Mouse (Mus musculus) limb, embryonic 14.5 days (tissue): ENCODE measurements around the gene Necab2. TPM values are rescaled to one million over a fixed set of nuclear protein-coding genes. Genes with fewer than 3 reads are reported as not detected.

Source experiments
- ATAC-seq: fragments of 200-750 bp; cut with Nextera tagmentation; 2 replicates; pipeline ENCODE4 v1.8.0; 2017; ENCODE audit warnings: low read depth, moderate number of reproducible peaks, moderate TSS enrichment; ENCODE audit not compliant: low FRiP score
- DNase-seq: peaks from one replicate; pipeline ENCODE4 v3.0.0-alpha.2; 2015; ENCODE audit warnings: low spot score
- H3K27ac ChIP-seq: fragments of 300-500 bp; sonication (generic); replicated peaks from 2 replicates; pipeline ENCODE4 v1.5.1; 2014; ENCODE audit warnings: low read depth, mild to moderate bottlenecking, low read length, moderate library complexity, mixed read lengths
- H3K27me3 ChIP-seq: fragments of 300-500 bp; sonication (generic); 2 replicates; pipeline ENCODE4 v1.6.1; 2014; ENCODE audit warnings: low read length, mixed read lengths; ENCODE audit not compliant: control insufficient read depth, insufficient read depth
- H3K36me3 ChIP-seq: fragments of 300-500 bp; sonication (generic); 2 replicates; pipeline ENCODE4 v1.6.1; 2014; ENCODE audit warnings: mild to moderate bottlenecking, low read length, moderate library complexity, mixed read lengths; ENCODE audit not compliant: control insufficient read depth, insufficient read depth
- H3K4me1 ChIP-seq: fragments of 300-500 bp; sonication (generic); 2 replicates; pipeline ENCODE4 v1.6.1; 2014; ENCODE audit warnings: antibody characterized with exemption, low read length, mixed read lengths; ENCODE audit not compliant: control insufficient read depth, insufficient read depth
- H3K4me2 ChIP-seq: fragments of 300-500 bp; sonication (generic); replicated peaks from 2 replicates; pipeline ENCODE4 v1.6.1; 2014; ENCODE audit warnings: low read depth, mild to moderate bottlenecking, low read length, moderate library complexity; ENCODE audit not compliant: severe bottlenecking
- H3K4me3 ChIP-seq: fragments of 300-500 bp; sonication (generic); replicated peaks from 2 replicates; pipeline ENCODE4 v1.5.1; 2014; ENCODE audit warnings: low read length
- H3K9ac ChIP-seq: fragments of 300-500 bp; sonication (generic); 2 replicates; pipeline ENCODE4 v1.6.1; 2014; ENCODE audit warnings: mild to moderate bottlenecking, low read depth, low read length, moderate library complexity; ENCODE audit not compliant: severe bottlenecking
- H3K9me3 ChIP-seq: fragments of 300-500 bp; sonication (generic); 2 replicates; pipeline ENCODE4 v1.6.1; 2016; ENCODE audit warnings: low read length; ENCODE audit not compliant: control insufficient read depth
- POLR2A ChIP-seq: fragments of 200-500 bp; IDR thresholded peaks from 2 replicates; pipeline ENCODE4 v1.8.0; 2012; ENCODE audit warnings: inconsistent platforms, mild to moderate bottlenecking, moderate library complexity, borderline replicate concordance; ENCODE audit not compliant: insufficient read depth, insufficient read length; ENCODE audit errors: extremely low read depth
- WGBS: fragments of 180-500 bp; shearing (Covaris S2); extraction: QIAGEN DNeasy Blood & Tissue Kit; methylation state at CpG from one replicate; pipeline ENCODE4 v1.1.7; 2014; 5-methylcytosine and 5-hydroxymethylcytosine counted together
- polyA plus RNA-seq, 2 experiments: library from polyadenylated mRNA; depleted of rRNA in 1 of 2; stranded (reverse) in 1 of 2; unstranded in 1 of 2; fragments of >200 nt; fragmentation: Nextera tagmentation in 1 of 2; extraction: Ambion mirVana in 1 of 2; gene quantifications; 2 replicates each; pipeline versions ENCODE4 v1.2.1 to v1.2.3; 2012 to 2014

Necab2 gene
- polyA plus RNA-seq, 2 experiments = 2.2 to 7.8 TPM

GRCm38 (mm10) chr8:119461356-119461755 is 14.8 kb downstream of the Necab2 start:
- Histone ChIP-seq H3K9ac (no peak overlapping the region), H3K4me3 (no peak overlapping the region), H3K4me1 (0 out of 2 replicates have a peak, but pooled peaks cover 4% of the 10 kb centered on the region), H3K36me3 (no peaks in the 10 kb centered on the region), H3K4me2 (no peak overlapping the region), H3K9me3 (no peaks in the 10 kb centered on the region), H3K27me3 (peaks cover 14% of the 10 kb centered on the region; the same call in 1 of the 2 replicates), H3K27ac (no peak overlapping the region)
- TF ChIP-seq POLR2A = no peak
- DNase-seq (no peak), ATAC-seq (no peak)
- 57% methylated on average over 9 of the region's 9 CpGs for WGBS

GRCm38 (mm10) chr8:119463709-119464108 is 17.2 kb downstream of the Necab2 start:
- ATAC-seq (no peak), DNase-seq (no peak)
- no peak overlapping the region for H3K27ac ChIP-seq
- H3K36me3 ChIP-seq = no peaks in the 10 kb centered on the region
- H3K9me3 ChIP-seq = no peaks in the 10 kb centered on the region
- WGBS = 65% methylated on average over 7 of the region's 7 CpGs
- peaks cover 14% of the 10 kb centered on the region; the same call in 1 of the 2 replicates for H3K27me3 ChIP-seq
- H3K4me2 ChIP-seq = no peak overlapping the region
- TF ChIP-seq POLR2A = no peak
- H3K9ac ChIP-seq = no peak overlapping the region
- H3K4me1 ChIP-seq = 0 out of 2 replicates have a peak, but pooled peaks cover 4% of the 10 kb centered on the region
- H3K4me3 ChIP-seq = no peak overlapping the region

- 2% methylated on average over 17 of the region's 18 CpGs for WGBS
- no peak for TF ChIP-seq POLR2A
- Histone ChIP-seq H3K27me3 (peaks cover 14% of the 10 kb centered on the region; the same call in 1 of the 2 replicates), H3K4me2 (peak overlapping the region; percentile 1; the same call in 1 of the 2 replicates), H3K27ac (no peak overlapping the region), H3K4me1 (0 out of 2 replicates have a peak, but pooled peaks cover 4% of the 10 kb centered on the region), H3K9me3 (no peaks in the 10 kb centered on the region), H3K9ac (no peak overlapping the region), H3K4me3 (no peak overlapping the region), H3K36me3 (no peaks in the 10 kb centered on the region)
- ATAC-seq (0 out of 2 replicates have a peak, but pooled peaks have one; percentile 14), DNase-seq (no peak)
Observed at GRCm38 (mm10) chr8:119466105-119466504, 19.6 kb downstream of the Necab2 start.

- H3K4me1 ChIP-seq = 0 out of 2 replicates have a peak, but pooled peaks cover 4% of the 10 kb centered on the region
- no peak overlapping the region for H3K27ac ChIP-seq
- no peak overlapping the region for H3K9ac ChIP-seq
- no peak for TF ChIP-seq POLR2A
- H3K4me3 ChIP-seq = no peak overlapping the region
- 75% methylated on average over 10 of the region's 10 CpGs for WGBS
- H3K9me3 ChIP-seq = no peaks in the 10 kb centered on the region
- no peak overlapping the region for H3K4me2 ChIP-seq
- ATAC-seq (no peak), DNase-seq (no peak)
- peaks cover 14% of the 10 kb centered on the region; the same call in 1 of the 2 replicates for H3K27me3 ChIP-seq
- no peaks in the 10 kb centered on the region for H3K36me3 ChIP-seq
Observed at GRCm38 (mm10) chr8:119466794-119467193, 20.3 kb downstream of the Necab2 start.

- Histone ChIP-seq H3K36me3 (no peaks in the 10 kb centered on the region), H3K27me3 (peaks cover 14% of the 10 kb centered on the region; the same call in 1 of the 2 replicates), H3K9ac (no peak overlapping the region), H3K4me1 (0 out of 2 replicates have a peak, but pooled peaks cover 4% of the 10 kb centered on the region), H3K27ac (no peak overlapping the region), H3K9me3 (no peaks in the 10 kb centered on the region), H3K4me3 (no peak overlapping the region), H3K4me2 (no peak overlapping the region)
- 82% methylated on average over 8 of the region's 8 CpGs for WGBS
- DNase-seq (no peak), ATAC-seq (no peak)
- TF ChIP-seq POLR2A = no peak
Observed at GRCm38 (mm10) chr8:119468091-119468490, 21.6 kb downstream of the Necab2 start.
